Mouse (Mus musculus) layer of hippocampus, adult 2 months (tissue): Measurements from ENCODE around the gene Arhgef18. TPM values are rescaled to one million over a fixed set of nuclear protein-coding genes. Genes with fewer than 3 reads are reported as not detected.
A peak's percentile ranks its signal among the peaks of the same experiment; 100 is the strongest.

Experiments used
- DNase-seq, 2 experiments: peaks; one replicate each; pipeline ENCODE4 v3.0.0; 2022; ENCODE audit warnings: low spot score in 2 of 2
- H3K27ac ChIP-seq: fragments of 200-600 bp; 2 replicates; pipeline ENCODE4 v1.8.1; 2022
- H3K4me3 ChIP-seq: fragments of 200-600 bp; 2 replicates; pipeline ENCODE4 v1.8.1; 2022; ENCODE audit warnings: mild to moderate bottlenecking
- CTCF ChIP-seq: fragments of 200-600 bp; conservative IDR thresholded peaks from 2 replicates; pipeline ENCODE4 v1.8.1; 2022; ENCODE audit warnings: antibody characterized with exemption, mild to moderate bottlenecking, moderate library complexity
- long read RNA-seq, 2 experiments: library from polyadenylated mRNA; stranded (forward); transcript quantifications; one replicate each; pipeline ENCODE4 v2.0.0; 2021; ENCODE audit warnings: borderline mapping rate in 2 of 2
- total RNA-seq, 2 experiments: library from RNA; stranded (reverse); gene quantifications; 2 replicates each; pipeline ENCODE4 v1.2.3; 2021

Arhgef18 gene
- 10 to 100 TPM; 43.7 to 46.7 TPM for total RNA-seq
- long read RNA-seq, experiment 1, full-length matches to known transcripts: 14 of 39 reads
- long read RNA-seq, experiment 1, partial matches to known transcripts: 4 of 39 reads
- long read RNA-seq, experiment 1, other reads (novel, unspliced or antisense): 21 of 39 reads
- long read RNA-seq, experiment 2, full-length matches to known transcripts: 27 of 46 reads
- long read RNA-seq, experiment 2, partial matches to known transcripts: 5 of 46 reads
- long read RNA-seq, experiment 2, other reads (novel, unspliced or antisense): 14 of 46 reads

GRCm38 (mm10) chr8:3392771-3393710 lies at the start of gene Arhgef18:
TSS of gene Arhgef18 (plus strand) at chr8:3393006.
- H3K27ac ChIP-seq: peak within 1 kb of the TSS; percentile 89
- peak within 1 kb of the TSS; percentile 82 for H3K4me3 ChIP-seq
- DNase-seq: peak; percentile 87 to 90
- peak; percentile 26; the same call in 1 of the 2 replicates for TF ChIP-seq CTCF

GRCm38 (mm10) chr8:3345337-3345736 lies 47.5 kb upstream of the Arhgef18 start:
- Histone ChIP-seq H3K4me3 (no peak overlapping the region), H3K27ac (no peak overlapping the region)
- no peak for DNase-seq
- TF ChIP-seq CTCF: no peak

- H3K27ac ChIP-seq: no peak overlapping the region
- no peak for DNase-seq
- no peak for TF ChIP-seq CTCF
- no peak overlapping the region for H3K4me3 ChIP-seq
Observed at GRCm38 (mm10) chr8:3346691-3347413, 46.0 kb upstream of the Arhgef18 start.

GRCm38 (mm10) chr8:3348142-3348823 lies 44.5 kb upstream of the Arhgef18 start:
- Histone ChIP-seq H3K4me3 (no peak overlapping the region), H3K27ac (no peak overlapping the region)
- TF ChIP-seq CTCF: no peak
- DNase-seq: no peak

- TF ChIP-seq CTCF: no peak
- Histone ChIP-seq H3K4me3 (no peak overlapping the region), H3K27ac (no peak overlapping the region)
- DNase-seq: no peak
Observed at GRCm38 (mm10) chr8:3350747-3351146, 42.1 kb upstream of the Arhgef18 start.

GRCm38 (mm10) chr8:3352715-3353114 lies 40.1 kb upstream of the Arhgef18 start:
- Histone ChIP-seq H3K27ac (no peak overlapping the region), H3K4me3 (no peak overlapping the region)
- no peak for TF ChIP-seq CTCF
- no peak for DNase-seq

GRCm38 (mm10) chr8:3353189-3353810 lies 39.5 kb upstream of the Arhgef18 start, which contains the start of gene A430078G23Rik:
TSS of gene A430078G23Rik (plus strand) at chr8:3353415.
- DNase-seq: no peak
- no peak within 1 kb of the TSS for H3K4me3 ChIP-seq
- no peak for TF ChIP-seq CTCF
- no peak within 1 kb of the TSS for H3K27ac ChIP-seq

GRCm38 (mm10) chr8:3353811-3354442 lies 38.9 kb upstream of the Arhgef18 start:
- no peak for DNase-seq
- Histone ChIP-seq H3K27ac (no peak overlapping the region), H3K4me3 (no peak overlapping the region)
- no peak for TF ChIP-seq CTCF

- Histone ChIP-seq H3K27ac (no peak overlapping the region), H3K4me3 (no peak overlapping the region)
- TF ChIP-seq CTCF: no peak
- DNase-seq: no peak
Observed at GRCm38 (mm10) chr8:3354443-3354812, 38.4 kb upstream of the Arhgef18 start.

GRCm38 (mm10) chr8:3355586-3355985 lies 37.2 kb upstream of the Arhgef18 start:
- TF ChIP-seq CTCF: peak; percentile 47
- H3K4me3 ChIP-seq: no peak overlapping the region
- H3K27ac ChIP-seq: no peak overlapping the region
- no peak for DNase-seq

GRCm38 (mm10) chr8:3358060-3358459 lies 34.7 kb upstream of the Arhgef18 start:
- DNase-seq: peak; percentile 70 to 89
- H3K4me3 ChIP-seq: no peak overlapping the region
- TF ChIP-seq CTCF: peak; percentile 90
- H3K27ac ChIP-seq: no peak overlapping the region
